Mouse (Mus musculus): ENCODE measurements around the gene Aqp7.
"Not testable (repeated sequence)": the region's sequence is repeated elsewhere in the genome, so short reads cannot be mapped to it uniquely, and the experiment has no call there.

Aqp7 gene

GRCm38 (mm10) chr4:41047524-41048271 is at the start of gene Aqp7:
Gene Aqp7 (minus strand): TSS chr4:41048139.
- DNase-seq (ENCODE audit: extremely low spot score): no peak

GRCm38 (mm10) chr4:41097381-41097780 is 49.4 kb upstream of the Aqp7 start:
- no peak for DNase-seq (ENCODE audit: extremely low spot score)

- DNase-seq (ENCODE audit: extremely low spot score): no peak
These were observed 48.9 kb upstream of the Aqp7 start for GRCm38 (mm10) chr4:41096794-41097193.

GRCm38 (mm10) chr4:41096169-41096568 is 48.2 kb upstream of the Aqp7 start:
- DNase-seq (ENCODE audit: extremely low spot score): no peak

GRCm38 (mm10) chr4:41094361-41094760 is 46.4 kb upstream of the Aqp7 start:
- no peak for DNase-seq (ENCODE audit: extremely low spot score)

- no peak for DNase-seq (ENCODE audit: extremely low spot score)
These were observed 45.0 kb upstream of the Aqp7 start for GRCm38 (mm10) chr4:41092958-41093357.

- DNase-seq (ENCODE audit: extremely low spot score): no peak
These were observed 43.5 kb upstream of the Aqp7 start for GRCm38 (mm10) chr4:41091391-41091790.

GRCm38 (mm10) chr4:41089705-41090104 is 41.8 kb upstream of the Aqp7 start:
- DNase-seq (ENCODE audit: extremely low spot score): no peak

- DNase-seq (ENCODE audit: extremely low spot score): no peak
These were observed 41.2 kb upstream of the Aqp7 start for GRCm38 (mm10) chr4:41089189-41089588.

GRCm38 (mm10) chr4:41087459-41088298 is 39.7 kb upstream of the Aqp7 start:
- no peak for DNase-seq (ENCODE audit: extremely low spot score)

GRCm38 (mm10) chr4:41086947-41087346 is 39.0 kb upstream of the Aqp7 start:
- no peak for DNase-seq (ENCODE audit: extremely low spot score)

- no peak for DNase-seq (ENCODE audit: extremely low spot score)
These were observed 36.9 kb upstream of the Aqp7 start for GRCm38 (mm10) chr4:41084819-41085218.

- not testable (repeated sequence) for DNase-seq (ENCODE audit: extremely low spot score)
These were observed 34.9 kb upstream of the Aqp7 start for GRCm38 (mm10) chr4:41082803-41083202.

GRCm38 (mm10) chr4:41081733-41082132 is 33.8 kb upstream of the Aqp7 start:
- no peak for DNase-seq (ENCODE audit: extremely low spot score)

GRCm38 (mm10) chr4:41078726-41079125 is 30.8 kb upstream of the Aqp7 start:
- no peak for DNase-seq (ENCODE audit: extremely low spot score)

- no peak for DNase-seq (ENCODE audit: extremely low spot score)
These were observed 26.5 kb upstream of the Aqp7 start for GRCm38 (mm10) chr4:41074461-41074860.

- DNase-seq (ENCODE audit: extremely low spot score): no peak
These were observed 25.3 kb upstream of the Aqp7 start for GRCm38 (mm10) chr4:41073008-41073817.

- DNase-seq (ENCODE audit: extremely low spot score): no peak
These were observed 23.8 kb upstream of the Aqp7 start for GRCm38 (mm10) chr4:41071500-41072429.

- no peak for DNase-seq (ENCODE audit: extremely low spot score)
These were observed 17.3 kb upstream of the Aqp7 start for GRCm38 (mm10) chr4:41065196-41065595.

- DNase-seq (ENCODE audit: extremely low spot score): no peak
These were observed 16.1 kb upstream of the Aqp7 start for GRCm38 (mm10) chr4:41063894-41064673.

Measured in embryo, embryonic 9.5 days (tissue).